Mouse (Mus musculus): ENCODE measurements at regions not wholly inside any gene's neighbourhood (a gene's known extent, or its start where the extent isn't known, plus 50 kb on each side); places are given as distances from the start of the nearest gene placed in this dataset.
A peak's percentile ranks its signal among the peaks of the same experiment; 100 is the strongest.

DNA sequence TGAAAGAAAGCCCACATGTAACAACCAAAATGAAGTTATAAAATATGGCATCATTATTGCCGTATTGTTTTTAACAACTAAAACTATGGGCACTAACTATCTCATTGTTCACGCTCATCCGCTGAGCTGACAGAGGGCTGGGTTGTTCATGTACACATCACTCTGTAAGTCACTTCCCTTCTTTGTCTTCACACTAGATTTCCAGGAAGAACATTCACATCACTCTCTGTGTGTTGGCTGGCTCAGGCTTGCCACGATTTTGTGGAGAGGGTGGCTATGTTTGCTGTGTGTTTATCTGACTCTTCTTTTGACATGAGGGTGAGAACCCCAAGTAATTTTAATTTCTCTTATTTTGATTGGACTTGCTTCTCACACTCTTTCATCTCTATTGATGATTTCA is 221.9 kb upstream of the N6amt1 start:
- WGBS: 77% methylated on average over 4 of the region's 4 CpGs
- no peak overlapping the region for H3K9ac ChIP-seq
- no peak overlapping the region for H3K27ac ChIP-seq (replicated peaks)
- H3K9me3 ChIP-seq (replicated peaks): no peaks in the 10 kb centered on the region
- H3K4me2 ChIP-seq (replicated peaks): no peak overlapping the region
- no peak for ATAC-seq (ENCODE audit: insufficient number of reproducible peaks, low FRiP score, low TSS enrichment, low read depth)
- no peaks in the 10 kb centered on the region for H3K4me1 ChIP-seq
- no peak overlapping the region for H3K4me3 ChIP-seq (replicated peaks)
- no peaks in the 10 kb centered on the region for H3K36me3 ChIP-seq
- H3K27me3 ChIP-seq: no peaks in the 10 kb centered on the region

GRCm38 (mm10) chr16:87130733-87131640 is 223.0 kb upstream of the N6amt1 start:
- no peaks in the 10 kb centered on the region for H3K9me3 ChIP-seq (replicated peaks)
- 0 out of 2 replicates have a peak overlapping the region, but pooled peaks have one; percentile 0 for H3K27ac ChIP-seq (replicated peaks)
- no peaks in the 10 kb centered on the region for H3K27me3 ChIP-seq
- no peak overlapping the region for H3K4me2 ChIP-seq (replicated peaks)
- H3K36me3 ChIP-seq: no peaks in the 10 kb centered on the region
- H3K4me1 ChIP-seq: no peaks in the 10 kb centered on the region
- no peak overlapping the region for H3K9ac ChIP-seq
- no peak; the same call in 1 of the 2 replicates for ATAC-seq (ENCODE audit: insufficient number of reproducible peaks, low FRiP score, low TSS enrichment, low read depth)
- WGBS: 42% methylated on average over 12 of the region's 12 CpGs
- H3K4me3 ChIP-seq (replicated peaks): no peak overlapping the region

DNA sequence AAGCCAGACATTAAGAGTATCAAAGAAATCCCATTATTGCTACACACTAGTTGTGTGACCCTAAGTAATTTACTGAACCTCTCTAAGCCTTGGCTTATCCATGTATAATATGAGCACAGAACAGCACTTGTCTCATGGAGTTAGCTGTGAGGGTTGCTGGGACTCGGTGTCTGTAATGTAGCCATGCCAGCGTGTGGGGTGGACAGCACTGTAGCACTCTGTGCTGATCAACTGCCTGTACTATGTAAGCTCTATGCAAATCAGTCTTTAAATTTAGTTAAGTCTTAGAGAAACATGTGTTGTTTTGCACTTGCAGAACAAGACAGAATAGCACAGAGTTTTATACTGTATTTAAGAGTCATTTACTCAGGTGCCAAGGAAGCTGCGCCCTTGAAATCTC is 225.0 kb upstream of the N6amt1 start:
- Histone ChIP-seq H3K4me3 (replicated peaks) (no peak overlapping the region), H3K4me1 (no peaks in the 10 kb centered on the region), H3K9me3 (replicated peaks) (no peaks in the 10 kb centered on the region), H3K27me3 (no peaks in the 10 kb centered on the region), H3K9ac (no peak overlapping the region), H3K27ac (replicated peaks) (no peak overlapping the region), H3K36me3 (no peaks in the 10 kb centered on the region), H3K4me2 (replicated peaks) (no peak overlapping the region)
- 79% methylated on average over 3 of the region's 3 CpGs for WGBS
- ATAC-seq (ENCODE audit: insufficient number of reproducible peaks, low FRiP score, low TSS enrichment, low read depth): no peak

DNA sequence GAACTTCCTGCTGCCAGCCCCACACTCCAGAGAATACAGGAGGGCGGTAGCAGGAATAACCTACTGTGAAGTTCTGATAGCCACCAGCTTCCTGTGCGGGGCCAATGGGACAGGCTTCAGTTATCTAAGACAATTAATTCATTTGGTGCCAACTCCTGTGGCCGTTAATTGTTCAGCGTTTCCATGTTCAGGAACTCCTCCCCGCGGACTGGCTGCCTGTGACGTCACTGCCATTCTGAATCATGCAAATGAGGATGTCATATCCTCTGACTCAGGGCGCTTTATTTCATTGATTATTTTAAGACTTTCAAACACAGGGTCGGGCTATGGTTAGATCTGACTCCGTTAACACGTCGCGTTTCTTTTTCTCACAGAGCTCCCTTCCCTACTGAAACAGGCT is 225.8 kb upstream of the N6amt1 start:
- Histone ChIP-seq H3K4me1 (no peaks in the 10 kb centered on the region), H3K4me3 (replicated peaks) (no peak overlapping the region), H3K27me3 (no peaks in the 10 kb centered on the region), H3K9ac (no peak overlapping the region), H3K4me2 (replicated peaks) (no peak overlapping the region), H3K9me3 (replicated peaks) (no peaks in the 10 kb centered on the region), H3K27ac (replicated peaks) (no peak overlapping the region), H3K36me3 (no peaks in the 10 kb centered on the region)
- ATAC-seq (ENCODE audit: insufficient number of reproducible peaks, low FRiP score, low TSS enrichment, low read depth): no peak
- 72% methylated on average over 13 of the region's 13 CpGs for WGBS

GRCm38 (mm10) chr16:87124519-87124918 is 229.5 kb upstream of the N6amt1 start:
- H3K9me3 ChIP-seq (replicated peaks): no peaks in the 10 kb centered on the region
- H3K36me3 ChIP-seq: no peaks in the 10 kb centered on the region
- H3K4me3 ChIP-seq (replicated peaks): no peak overlapping the region
- no peaks in the 10 kb centered on the region for H3K27me3 ChIP-seq
- ATAC-seq (ENCODE audit: insufficient number of reproducible peaks, low FRiP score, low TSS enrichment, low read depth): no peak
- WGBS: 34% methylated on average over 7 of the region's 7 CpGs
- no peak overlapping the region for H3K4me2 ChIP-seq (replicated peaks)
- H3K4me1 ChIP-seq: no peaks in the 10 kb centered on the region
- H3K27ac ChIP-seq (replicated peaks): no peak overlapping the region
- no peak overlapping the region for H3K9ac ChIP-seq

GRCm38 (mm10) chr16:87103599-87103998 is 250.4 kb upstream of the N6amt1 start:
- WGBS: 68% methylated on average over 2 of the region's 2 CpGs

DNA sequence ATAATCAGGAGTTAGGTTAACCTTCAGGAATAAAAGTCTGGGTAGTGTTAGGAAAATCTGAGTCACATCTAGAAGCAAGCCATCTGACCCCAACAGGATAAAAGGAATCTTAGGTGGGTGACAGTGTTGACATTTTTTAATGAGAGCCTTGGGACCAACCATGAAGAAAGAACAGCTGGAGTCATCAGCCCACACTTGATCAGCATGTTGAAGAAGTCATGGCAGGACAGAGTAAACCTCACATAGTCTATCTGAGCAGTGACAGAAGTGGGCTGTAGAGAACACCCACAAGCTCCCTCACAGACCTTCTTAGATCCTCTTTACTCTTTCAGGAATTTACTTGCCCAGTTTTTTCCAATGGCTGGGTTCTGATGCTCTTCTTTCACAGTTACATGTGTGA is 251.9 kb upstream of the N6amt1 start:
- ATAC-seq (ENCODE audit: insufficient number of reproducible peaks, low FRiP score, low TSS enrichment, low read depth): no peak
- Histone ChIP-seq H3K4me2 (replicated peaks) (no peak overlapping the region), H3K9ac (no peak overlapping the region), H3K36me3 (no peaks in the 10 kb centered on the region), H3K9me3 (replicated peaks) (no peaks in the 10 kb centered on the region), H3K27me3 (no peaks in the 10 kb centered on the region), H3K4me3 (replicated peaks) (no peak overlapping the region), H3K27ac (replicated peaks) (no peak overlapping the region), H3K4me1 (no peaks in the 10 kb centered on the region)

More at GRCm38 (mm10) chr16:87103599-87103998, 250.4 kb upstream of the N6amt1 start:
- H3K36me3 ChIP-seq: no peaks in the 10 kb centered on the region
- H3K27ac ChIP-seq (replicated peaks): no peak overlapping the region
- H3K9me3 ChIP-seq (replicated peaks): no peaks in the 10 kb centered on the region
- H3K27me3 ChIP-seq: no peaks in the 10 kb centered on the region
- H3K4me2 ChIP-seq (replicated peaks): no peak overlapping the region
- H3K4me3 ChIP-seq (replicated peaks): no peak overlapping the region
- H3K9ac ChIP-seq: no peak overlapping the region
- ATAC-seq (ENCODE audit: insufficient number of reproducible peaks, low FRiP score, low TSS enrichment, low read depth): no peak
- H3K4me1 ChIP-seq: no peaks in the 10 kb centered on the region

DNA sequence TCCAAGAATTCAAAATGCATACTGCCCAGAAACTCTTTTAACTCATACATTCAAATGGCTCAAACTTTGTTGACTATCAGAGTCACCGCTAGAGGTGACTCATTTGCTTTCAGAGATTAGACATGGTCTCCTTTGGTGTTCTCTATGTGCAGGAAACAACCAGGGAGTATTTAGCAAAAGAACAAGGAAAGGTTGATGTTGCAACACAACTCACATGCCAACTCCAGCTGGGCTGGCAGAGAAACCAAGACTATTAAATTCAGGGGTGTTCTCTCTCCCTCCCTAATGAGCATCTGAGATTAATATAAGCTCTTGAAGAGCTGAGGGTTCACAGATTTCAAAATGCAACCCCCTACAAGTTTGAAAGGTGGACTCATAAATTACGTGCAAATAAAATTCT is 262.0 kb upstream of the N6amt1 start:
- no peak overlapping the region for H3K27ac ChIP-seq (replicated peaks)
- WGBS: 71% methylated on average over 2 of the region's 2 CpGs
- no peak for ATAC-seq (ENCODE audit: insufficient number of reproducible peaks, low FRiP score, low TSS enrichment, low read depth)

DNA sequence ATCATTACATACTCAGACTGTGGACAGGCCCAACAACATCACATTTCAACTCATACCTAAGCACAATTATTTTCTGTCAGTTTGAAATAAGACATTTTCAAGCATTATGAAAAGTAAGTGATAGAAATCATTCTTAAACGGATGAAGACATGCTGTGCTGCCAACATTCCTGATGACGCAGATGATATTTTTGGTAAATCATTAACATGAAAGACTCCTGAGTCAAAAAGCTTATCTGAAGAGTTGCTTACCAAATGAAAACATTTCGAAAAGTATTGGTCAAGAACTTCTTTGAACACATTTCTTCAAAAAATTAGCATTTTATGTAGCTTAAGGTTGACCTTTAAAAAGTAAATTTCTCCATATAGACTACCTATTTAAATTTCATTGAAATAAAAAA is 264.7 kb upstream of the N6amt1 start:
- WGBS: 73% methylated on average over 3 of the region's 3 CpGs
- H3K9ac ChIP-seq: no peak overlapping the region
- no peaks in the 10 kb centered on the region for H3K27me3 ChIP-seq
- no peak overlapping the region for H3K27ac ChIP-seq (replicated peaks)
- no peaks in the 10 kb centered on the region for H3K9me3 ChIP-seq (replicated peaks)
- no peaks in the 10 kb centered on the region for H3K4me1 ChIP-seq
- H3K36me3 ChIP-seq: no peaks in the 10 kb centered on the region
- H3K4me2 ChIP-seq (replicated peaks): no peak overlapping the region
- H3K4me3 ChIP-seq (replicated peaks): no peak overlapping the region
- ATAC-seq (ENCODE audit: insufficient number of reproducible peaks, low FRiP score, low TSS enrichment, low read depth): no peak

More for the DNA sequence above, 262.0 kb upstream of the N6amt1 start:
- no peak overlapping the region for H3K9ac ChIP-seq
- no peaks in the 10 kb centered on the region for H3K4me1 ChIP-seq
- no peaks in the 10 kb centered on the region for H3K9me3 ChIP-seq (replicated peaks)
- no peaks in the 10 kb centered on the region for H3K27me3 ChIP-seq
- no peak overlapping the region for H3K4me2 ChIP-seq (replicated peaks)
- no peak overlapping the region for H3K4me3 ChIP-seq (replicated peaks)
- H3K36me3 ChIP-seq: no peaks in the 10 kb centered on the region

GRCm38 (mm10) chr16:87083505-87083904 is 270.5 kb upstream of the N6amt1 start:
- Histone ChIP-seq H3K4me1 (no peaks in the 10 kb centered on the region), H3K36me3 (no peaks in the 10 kb centered on the region), H3K4me2 (replicated peaks) (no peak overlapping the region), H3K9ac (no peak overlapping the region), H3K27me3 (no peaks in the 10 kb centered on the region), H3K4me3 (replicated peaks) (no peak overlapping the region), H3K9me3 (replicated peaks) (no peaks in the 10 kb centered on the region), H3K27ac (replicated peaks) (no peak overlapping the region)
- no peak for ATAC-seq (ENCODE audit: insufficient number of reproducible peaks, low FRiP score, low TSS enrichment, low read depth)
- 68% methylated on average over 2 of the region's 2 CpGs for WGBS

- H3K9ac ChIP-seq: no peak overlapping the region
- no peak overlapping the region for H3K4me2 ChIP-seq (replicated peaks)
- no peaks in the 10 kb centered on the region for H3K4me1 ChIP-seq
- 83% methylated on average over 2 of the region's 2 CpGs for WGBS
- no peaks in the 10 kb centered on the region for H3K36me3 ChIP-seq
- H3K9me3 ChIP-seq (replicated peaks): no peaks in the 10 kb centered on the region
- ATAC-seq (ENCODE audit: insufficient number of reproducible peaks, low FRiP score, low TSS enrichment, low read depth): no peak
- H3K27me3 ChIP-seq: no peaks in the 10 kb centered on the region
- H3K4me3 ChIP-seq (replicated peaks): no peak overlapping the region
- H3K27ac ChIP-seq (replicated peaks): no peak overlapping the region
Observed at GRCm38 (mm10) chr16:87077385-87077784, 276.6 kb upstream of the N6amt1 start.

DNA sequence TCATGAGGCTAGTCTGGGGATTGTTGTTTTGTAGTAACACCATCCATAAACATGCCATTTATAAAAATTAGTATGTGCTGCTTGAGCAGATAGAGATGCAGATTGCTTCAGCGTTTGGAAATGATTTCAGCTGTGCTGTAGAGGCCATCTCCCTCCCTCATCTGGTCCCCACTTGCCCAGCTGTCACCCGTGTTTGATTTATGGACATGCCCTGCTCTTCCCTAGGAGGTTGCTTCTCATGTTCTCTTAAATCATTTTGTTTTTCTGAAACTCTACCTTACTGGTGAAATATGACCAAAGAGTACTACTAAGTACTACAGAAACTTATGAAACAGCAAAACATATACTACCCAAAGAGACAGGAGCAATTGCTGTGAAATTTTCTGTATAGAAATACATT is 284.7 kb upstream of the N6amt1 start:
- Histone ChIP-seq H3K4me2 (replicated peaks) (no peak overlapping the region), H3K9me3 (replicated peaks) (no peaks in the 10 kb centered on the region), H3K27me3 (no peaks in the 10 kb centered on the region), H3K4me3 (replicated peaks) (no peak overlapping the region), H3K9ac (no peak overlapping the region), H3K4me1 (no peaks in the 10 kb centered on the region), H3K27ac (replicated peaks) (no peak overlapping the region), H3K36me3 (no peaks in the 10 kb centered on the region)
- WGBS: 43% methylated on average over 2 of the region's 2 CpGs
- no peak for ATAC-seq (ENCODE audit: insufficient number of reproducible peaks, low FRiP score, low TSS enrichment, low read depth)
